Mouse (Mus musculus): Measurements from ENCODE around the gene Pfkp.

DNA sequence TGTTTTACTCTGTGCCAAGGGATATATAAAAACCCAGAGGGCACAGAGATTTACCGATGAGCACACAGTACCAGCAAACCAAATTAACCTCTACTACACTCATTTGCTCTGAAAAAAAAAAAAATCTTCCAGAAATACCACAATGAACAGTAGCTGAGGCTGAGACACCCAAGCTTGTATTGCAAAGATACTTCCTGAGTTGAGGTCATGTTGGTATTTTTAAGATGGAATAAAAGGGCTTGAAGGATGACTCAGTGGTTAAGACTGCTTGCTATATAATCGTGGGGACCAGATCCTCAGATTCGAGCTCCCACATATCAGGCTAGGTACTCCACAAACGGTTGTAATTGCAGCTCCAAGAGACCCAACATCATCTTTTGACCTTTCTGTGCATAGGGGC, 24.5 kb downstream of the Pfkp start:
- TF ChIP-seq CTCF (IDR thresholded peaks at IDR 0.05; ENCODE audit: extremely low read depth, insufficient read depth, low read length) (no peak), POLR2A (IDR thresholded peaks at IDR 0.05; ENCODE audit: extremely low read depth, insufficient read depth, low read length) (no peak)
